ENCODE assay signal across 16 mouse cellular contexts in the genomic region with DNA sequence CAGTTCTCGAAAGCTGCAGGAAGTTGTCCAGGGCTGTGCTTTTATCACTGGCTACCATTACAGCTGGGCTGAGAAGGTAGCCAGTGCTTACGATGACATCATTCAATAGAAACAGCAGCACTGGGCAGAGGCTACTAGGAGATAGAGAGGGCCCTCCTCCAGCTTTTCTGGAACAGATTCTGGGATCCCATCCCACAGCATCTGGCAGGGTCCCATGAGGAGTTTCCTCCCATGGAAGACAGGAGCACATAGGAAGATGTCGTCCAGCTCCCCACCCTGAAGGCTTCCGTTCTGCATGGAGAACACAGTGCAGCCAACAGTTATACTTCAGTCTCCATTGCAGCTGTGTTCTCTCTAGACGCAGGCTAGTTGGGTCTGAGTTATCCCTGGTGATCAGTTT.
DNase-seq lines count a peak whose midpoint lies in the region; ATAC-seq lines count a peak whose summit lies in the region.
"Had no signal": no experiment of that assay in that cellular context is flagged by ENCODE, and none has a peak within 500 bp of the region (broad histone marks: within the 10 kb centered on the region; RNA-seq: fewer than 3 reads in every experiment).

No protein-coding gene starts in this region.

- no peaks in the 10 kb centered on the region for H3K27me3 ChIP-seq in hindbrain, embryonic 11.5 days (ENCODE audit: control insufficient read depth, insufficient read depth, low read length)
- H3K27me3 ChIP-seq: forebrain, embryonic 12.5 days; midbrain, embryonic 15.5 days had no signal

- no peak overlapping the region for H3K9ac ChIP-seq in hindbrain, embryonic 11.5 days (ENCODE audit: low read depth, low read length)
- H3K9ac ChIP-seq: forebrain, embryonic 12.5 days; midbrain, embryonic 15.5 days had no signal

- H3K4me1 ChIP-seq in hindbrain, embryonic 11.5 days (replicated peaks; ENCODE audit: control insufficient read depth, insufficient read depth, low read length), result no peaks in the 10 kb centered on the region
- H3K4me1 ChIP-seq: forebrain, embryonic 12.5 days; midbrain, embryonic 15.5 days had no signal

- peak; percentile 35 to 41 for DNase-seq in kidney, postnatal 4 days
- DNase-seq in kidney, postnatal 25 days, result no peak
- peak; percentile 2 for DNase-seq in gastrocnemius, adult 18-20 months (ENCODE audit: low spot score)
- DNase-seq in gastrocnemius, postnatal 14 days, result peak; percentile 48
- DNase-seq in heart, postnatal 36 days, result peak; percentile 26 to 39
- no peak for DNase-seq in thymus, postnatal 25 days
- no peak for DNase-seq in hindbrain, embryonic 11.5 days (ENCODE audit: low spot score)
- DNase-seq: adrenal gland, postnatal 10 days; cerebellum, adult 2 months; kidney, adult 9 months; right cerebral cortex, postnatal 4 days; thymus, postnatal 4 days had no signal

- intact Hi-C loops in gastrocnemius, postnatal 14 days (cut with DNase I; ENCODE audit: low total_unique reads), result no loop called here
- intact Hi-C loops in heart, postnatal 36 days (cut with DNase I), result no loop called here

- H3K36me3 ChIP-seq in hindbrain, embryonic 11.5 days (ENCODE audit: control insufficient read depth, insufficient read depth, low read length), result no peaks in the 10 kb centered on the region
- H3K36me3 ChIP-seq: forebrain, embryonic 12.5 days; G1E; midbrain, embryonic 15.5 days had no signal

- 92% methylated on average over 5 of the region's 5 CpGs for WGBS in hindbrain, embryonic 11.5 days

- no peak overlapping the region for H3K4me3 ChIP-seq in hindbrain, embryonic 11.5 days (ENCODE audit: low read depth, low read length)
- H3K4me3 ChIP-seq: forebrain, embryonic 12.5 days; midbrain, embryonic 15.5 days had no signal

- no peak overlapping the region for H3K27ac ChIP-seq in hindbrain, embryonic 11.5 days (ENCODE audit: low read depth, low read length)
- H3K27ac ChIP-seq: forebrain, embryonic 12.5 days; midbrain, embryonic 15.5 days had no signal

- no peak for ATAC-seq in hindbrain, embryonic 11.5 days (ENCODE audit: low FRiP score)
- ATAC-seq: hindbrain, embryonic 16.5 days; midbrain, embryonic 15.5 days had no signal

- no peaks in the 10 kb centered on the region for H3K9me3 ChIP-seq in hindbrain, embryonic 11.5 days (ENCODE audit: control insufficient read depth, low read length)
- H3K9me3 ChIP-seq: forebrain, embryonic 12.5 days; G1E; midbrain, embryonic 15.5 days had no signal

- no peak overlapping the region for H3K4me2 ChIP-seq in hindbrain, embryonic 11.5 days (replicated peaks; ENCODE audit: low read depth, low read length)
- H3K4me2 ChIP-seq: forebrain, embryonic 12.5 days; midbrain, embryonic 15.5 days had no signal

Comparison
In these comparisons a context has a peak if more than half of its experiments do, and no peak if none do; other contexts are left out.
1. DNase-seq: peak in kidney, postnatal 4 days (2 of 2), gastrocnemius, adult 18-20 months (single experiment), gastrocnemius, postnatal 14 days (single experiment) and heart, postnatal 36 days (2 of 2); none in kidney, postnatal 25 days (0 of 2), thymus, postnatal 25 days (single experiment) and hindbrain, embryonic 11.5 days (single experiment).